ENCODE assay signal across 8 mouse cellular contexts in genomic region chr4:25408696-25409448, GRCm38 (mm10).
DNase-seq lines count a peak whose midpoint lies in the region; ATAC-seq lines count a peak whose summit lies in the region.
"Had no signal": no experiment of that assay in that cellular context is flagged by ENCODE, and none has a peak within 500 bp of the region (broad histone marks: within the 10 kb centered on the region; RNA-seq: fewer than 3 reads in every experiment).

No protein-coding gene starts in this region.

- peak; percentile 97 for ATAC-seq in forebrain, embryonic 11.5 days (replicated peaks; ENCODE audit: low FRiP score)
- peak; percentile 95 for ATAC-seq in midbrain, embryonic 14.5 days (ENCODE audit: low FRiP score, low TSS enrichment)

- 12% methylated on average over 3 of the region's 3 CpGs for WGBS in forebrain, embryonic 11.5 days
- WGBS in midbrain, embryonic 14.5 days, result 7% methylated on average over 3 of the region's 3 CpGs

- peak overlapping the region; percentile 91 for H3K27ac ChIP-seq in forebrain, embryonic 11.5 days (ENCODE audit: low read depth, low read length)
- H3K27ac ChIP-seq in midbrain, embryonic 14.5 days (replicated peaks; ENCODE audit: low read depth, low read length), result peak overlapping the region; percentile 93
- H3K27ac ChIP-seq: lung, embryonic 15.5 days had no signal

- DNase-seq in cerebellum, postnatal 14 days, result peak; percentile 5 to 28
- peak; percentile 73 for DNase-seq in forebrain, embryonic 11.5 days (ENCODE audit: low spot score)
- peak; percentile 53 to 77 for DNase-seq in layer of hippocampus, adult 8-10 months (ENCODE audit: low spot score in 2 of 2)
- peak; percentile 95 for DNase-seq in midbrain, embryonic 14.5 days
- no peak for DNase-seq in liver
- DNase-seq in lung, postnatal 25 days (ENCODE audit: low spot score), result no peak
- no peak for DNase-seq in lung, postnatal 14 days

- H3K27me3 ChIP-seq in forebrain, embryonic 11.5 days (ENCODE audit: control insufficient read depth, insufficient read depth, low read length), result no peaks in the 10 kb centered on the region
- H3K27me3 ChIP-seq in midbrain, embryonic 14.5 days (ENCODE audit: control insufficient read depth, insufficient read depth, low read length), result no peaks in the 10 kb centered on the region
- H3K27me3 ChIP-seq: lung, embryonic 15.5 days had no signal

- H3K9me3 ChIP-seq in forebrain, embryonic 11.5 days (ENCODE audit: control insufficient read depth, low read length), result no peaks in the 10 kb centered on the region
- no peaks in the 10 kb centered on the region for H3K9me3 ChIP-seq in midbrain, embryonic 14.5 days (ENCODE audit: control insufficient read depth, low read length)
- H3K9me3 ChIP-seq: lung, embryonic 15.5 days had no signal

- H3K36me3 ChIP-seq in forebrain, embryonic 11.5 days (ENCODE audit: control insufficient read depth, insufficient read depth, low read length), result no peaks in the 10 kb centered on the region
- no peaks in the 10 kb centered on the region for H3K36me3 ChIP-seq in midbrain, embryonic 14.5 days (ENCODE audit: control insufficient read depth, insufficient read depth, low read length)
- H3K36me3 ChIP-seq: lung, embryonic 15.5 days had no signal

- H3K9ac ChIP-seq in forebrain, embryonic 11.5 days (ENCODE audit: low read length), result peak overlapping the region; percentile 16; the same call in 1 of the 2 replicates
- H3K9ac ChIP-seq in midbrain, embryonic 14.5 days (replicated peaks; ENCODE audit: low read length), result no peak overlapping the region
- H3K9ac ChIP-seq: lung, embryonic 15.5 days had no signal

- H3K4me2 ChIP-seq in forebrain, embryonic 11.5 days (ENCODE audit: low read depth, low read length, severe bottlenecking), result peak overlapping the region; percentile 27; the same call in 1 of the 2 replicates
- H3K4me2 ChIP-seq in midbrain, embryonic 14.5 days (ENCODE audit: low read length), result peak overlapping the region; percentile 29
- H3K4me2 ChIP-seq: lung, embryonic 15.5 days had no signal

- H3K4me3 ChIP-seq in forebrain, embryonic 11.5 days (ENCODE audit: low read depth, low read length), result no peak overlapping the region
- H3K4me3 ChIP-seq in midbrain, embryonic 14.5 days (replicated peaks; ENCODE audit: low read depth, low read length), result no peak overlapping the region
- H3K4me3 ChIP-seq: lung, embryonic 15.5 days had no signal

- H3K4me1 ChIP-seq in forebrain, embryonic 11.5 days (replicated peaks; ENCODE audit: control insufficient read depth, insufficient read depth, low read length), result peaks cover 9% of the 10 kb centered on the region; the same call in 1 of the 2 replicates
- peaks cover 28% of the 10 kb centered on the region for H3K4me1 ChIP-seq in midbrain, embryonic 14.5 days (ENCODE audit: control insufficient read depth, insufficient read depth, low read length)
- H3K4me1 ChIP-seq: lung, embryonic 15.5 days had no signal

Comparison
In these comparisons a context has a peak if more than half of its experiments do, and no peak if none do; other contexts are left out.
1. DNase-seq: peak in cerebellum, postnatal 14 days (2 of 2), forebrain, embryonic 11.5 days (single experiment), layer of hippocampus, adult 8-10 months (2 of 2) and midbrain, embryonic 14.5 days (single experiment); none in liver (single experiment), lung, postnatal 25 days (single experiment) and lung, postnatal 14 days (single experiment).